Mouse (Mus musculus) hindbrain, postnatal 0 days (tissue): ENCODE measurements around the gene Sp6. TPM values are rescaled to one million over a fixed set of nuclear protein-coding genes. Genes with fewer than 3 reads are reported as not detected.
A peak's percentile ranks its signal among the peaks of the same experiment; 100 is the strongest.

Source experiments
- ATAC-seq: fragments of 200-750 bp; cut with Nextera tagmentation; 2 replicates; pipeline ENCODE4 v1.8.0; 2017; ENCODE audit warnings: mild to moderate bottlenecking, moderate TSS enrichment, moderate library complexity
- DNase-seq: peaks from one replicate; pipeline ENCODE4 v3.0.0-alpha.2; 2015; ENCODE audit warnings: low spot score
- H3K27ac ChIP-seq: fragments of 300-500 bp; sonication (generic); 2 replicates; pipeline ENCODE4 v1.5.1; 2014; ENCODE audit warnings: mild to moderate bottlenecking
- H3K27me3 ChIP-seq: fragments of 300-500 bp; sonication (generic); 2 replicates; pipeline ENCODE4 v1.6.1; 2014; ENCODE audit warnings: low read length, mixed read lengths; ENCODE audit not compliant: insufficient read depth
- H3K36me3 ChIP-seq: fragments of 300-500 bp; sonication (generic); 2 replicates; pipeline ENCODE4 v1.6.1; 2014; ENCODE audit warnings: low read length, mixed read lengths; ENCODE audit not compliant: insufficient read depth
- H3K4me1 ChIP-seq: fragments of 300-500 bp; sonication (generic); 2 replicates; pipeline ENCODE4 v1.6.1; 2014; ENCODE audit warnings: antibody characterized with exemption, low read length, mixed read lengths; ENCODE audit not compliant: insufficient read depth
- H3K4me2 ChIP-seq: fragments of 300-500 bp; sonication (generic); 2 replicates; pipeline ENCODE4 v1.6.1; 2014; ENCODE audit warnings: low read depth, mild to moderate bottlenecking, low read length, moderate library complexity, mixed read lengths
- H3K4me3 ChIP-seq: fragments of 300-500 bp; sonication (generic); 2 replicates; pipeline ENCODE4 v1.5.1; 2014; ENCODE audit warnings: low read length
- H3K9ac ChIP-seq: fragments of 300-500 bp; sonication (generic); replicated peaks from 2 replicates; pipeline ENCODE4 v1.6.1; 2014; ENCODE audit warnings: mild to moderate bottlenecking, low read length, moderate library complexity, mixed read lengths
- H3K9me3 ChIP-seq: fragments of 300-500 bp; sonication (generic); 2 replicates; pipeline ENCODE4 v1.6.1; 2016; ENCODE audit warnings: low read length, mixed read lengths
- CTCF ChIP-seq: IDR thresholded peaks from 2 replicates; pipeline ENCODE4 v1.5.1; 2016; ENCODE audit warnings: antibody characterized with exemption, control low read depth, low read depth
- WGBS: fragments of 180-500 bp; shearing (Covaris S2); extraction: QIAGEN DNeasy Blood & Tissue Kit; methylation state at CpG from one replicate; pipeline ENCODE4 v1.1.7; 2014; 5-methylcytosine and 5-hydroxymethylcytosine counted together
- polyA plus RNA-seq: library from polyadenylated mRNA; unstranded; fragments of >200 nt; fragmentation: Nextera tagmentation; extraction: Ambion mirVana; gene quantifications from 2 replicates; pipeline ENCODE4 v1.2.1, GENCODE M21; 2015
- total RNA-seq: library from RNA; depleted of rRNA; stranded (reverse); fragments of >200 nt; gene quantifications from 2 replicates; pipeline ENCODE4 v1.2.3, GENCODE M21; 2014

Sp6 gene
- total and polyA plus RNA-seq, 2 experiments from 2014 or later = 0.54 to 0.99 TPM

DNA sequence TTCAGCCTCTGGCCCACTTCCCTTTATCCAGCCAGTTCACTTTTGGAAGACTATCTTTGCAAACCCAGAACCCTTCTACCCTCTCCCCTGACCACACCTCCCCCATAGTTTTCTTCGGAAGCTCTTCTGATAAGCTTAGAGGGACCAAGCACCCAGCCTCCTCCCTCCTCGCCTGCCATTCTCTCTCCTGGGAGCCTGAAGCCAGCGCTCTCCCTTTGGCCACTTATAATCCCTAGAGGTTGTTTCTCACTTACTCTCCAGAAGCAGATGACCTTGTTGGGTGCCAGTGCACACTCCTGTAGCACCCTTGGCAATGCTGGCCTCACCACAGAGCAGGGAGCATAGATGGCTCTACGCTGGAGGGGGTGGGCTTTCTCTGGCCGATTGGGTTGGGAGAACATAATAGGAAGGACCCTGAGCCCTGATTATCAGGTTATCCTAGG is 43.9 kb upstream of the Sp6 start:
- Histone ChIP-seq H3K4me3 (no peak overlapping the region), H3K27ac (peak overlapping the region; percentile 73), H3K4me1 (peaks cover 9% of the 10 kb centered on the region; the same call in 1 of the 2 replicates), H3K9ac (0 out of 2 replicates have a peak overlapping the region, but pooled peaks have one; percentile 24), H3K9me3 (no peaks in the 10 kb centered on the region), H3K4me2 (no peak overlapping the region), H3K36me3 (no peaks in the 10 kb centered on the region), H3K27me3 (no peaks in the 10 kb centered on the region)
- WGBS = 85% methylated on average over 5 of the region's 5 CpGs
- ATAC-seq (no peak), DNase-seq (no peak)
- TF ChIP-seq CTCF = no peak

GRCm38 (mm10) chr11:96969746-96970145 is 43.4 kb upstream of the Sp6 start:
- no peaks in the 10 kb centered on the region for H3K27me3 ChIP-seq
- TF ChIP-seq CTCF = no peak
- peaks cover 9% of the 10 kb centered on the region; the same call in 1 of the 2 replicates for H3K4me1 ChIP-seq
- H3K9me3 ChIP-seq = no peaks in the 10 kb centered on the region
- ATAC-seq (peak; percentile 13; the same call in 1 of the 2 replicates), DNase-seq (peak; percentile 52)
- H3K4me2 ChIP-seq = no peak overlapping the region
- 0 out of 2 replicates have a peak overlapping the region, but pooled peaks have one; percentile 31 for H3K9ac ChIP-seq
- WGBS = 48% methylated on average over 1 of the region's 1 CpGs
- H3K27ac ChIP-seq = peak overlapping the region; percentile 73
- no peaks in the 10 kb centered on the region for H3K36me3 ChIP-seq
- no peak overlapping the region for H3K4me3 ChIP-seq

GRCm38 (mm10) chr11:96970341-96970740 is 42.9 kb upstream of the Sp6 start:
- H3K4me3 ChIP-seq = no peak overlapping the region
- no peak for TF ChIP-seq CTCF
- DNase-seq (no peak), ATAC-seq (no peak)
- no peak overlapping the region for H3K9ac ChIP-seq
- no peaks in the 10 kb centered on the region for H3K9me3 ChIP-seq
- peak overlapping the region; percentile 73; the same call in 1 of the 2 replicates for H3K27ac ChIP-seq
- no peaks in the 10 kb centered on the region for H3K27me3 ChIP-seq
- peaks cover 9% of the 10 kb centered on the region; the same call in 1 of the 2 replicates for H3K4me1 ChIP-seq
- H3K36me3 ChIP-seq = no peaks in the 10 kb centered on the region
- no peak overlapping the region for H3K4me2 ChIP-seq
- WGBS = 79% methylated on average over 3 of the region's 3 CpGs

DNA sequence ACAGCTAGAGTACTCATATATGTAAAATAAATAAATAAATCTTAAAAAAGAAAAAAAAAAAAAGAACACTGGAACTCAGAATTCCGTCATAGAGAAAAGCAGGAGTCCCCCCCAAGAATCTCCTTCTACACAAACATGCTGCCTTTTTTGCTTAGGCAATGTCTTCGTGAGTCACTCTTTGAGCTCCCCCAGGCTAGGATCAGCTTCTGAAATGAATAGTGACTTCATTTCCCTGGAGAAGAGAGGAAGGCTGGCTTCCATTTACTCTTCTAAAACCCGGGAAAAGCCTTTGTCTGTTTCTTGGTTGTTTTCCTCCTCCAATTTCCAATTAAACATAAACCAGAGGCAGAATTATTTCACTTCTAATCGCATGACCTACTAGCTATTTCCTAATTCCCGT is 40.3 kb upstream of the Sp6 start:
- no peak overlapping the region for H3K9ac ChIP-seq
- WGBS = 63% methylated on average over 5 of the region's 5 CpGs
- H3K27me3 ChIP-seq = no peaks in the 10 kb centered on the region
- H3K4me3 ChIP-seq = no peak overlapping the region
- TF ChIP-seq CTCF = no peak
- DNase-seq (no peak), ATAC-seq (no peak)
- no peaks in the 10 kb centered on the region for H3K9me3 ChIP-seq
- no peak overlapping the region for H3K4me2 ChIP-seq
- H3K27ac ChIP-seq = peak overlapping the region; percentile 67; the same call in 1 of the 2 replicates
- H3K4me1 ChIP-seq = peaks cover 15% of the 10 kb centered on the region
- H3K36me3 ChIP-seq = no peaks in the 10 kb centered on the region

GRCm38 (mm10) chr11:96973426-96973964 is 39.7 kb upstream of the Sp6 start:
- Histone ChIP-seq H3K9ac (no peak overlapping the region), H3K36me3 (no peaks in the 10 kb centered on the region), H3K4me1 (peaks cover 15% of the 10 kb centered on the region), H3K27ac (peak overlapping the region; percentile 67; the same call in 1 of the 2 replicates), H3K4me2 (no peak overlapping the region), H3K27me3 (no peaks in the 10 kb centered on the region), H3K4me3 (no peak overlapping the region), H3K9me3 (no peaks in the 10 kb centered on the region)
- peak; percentile 49 for DNase-seq
- TF ChIP-seq CTCF = no peak; the same call in 1 of the 2 replicates
- 50% methylated on average over 5 of the region's 5 CpGs for WGBS
- ATAC-seq = no peak

- H3K9ac ChIP-seq = no peak overlapping the region
- no peak for TF ChIP-seq CTCF
- H3K4me1 ChIP-seq = peaks cover 15% of the 10 kb centered on the region
- H3K27ac ChIP-seq = no peak overlapping the region
- no peak for ATAC-seq
- no peak overlapping the region for H3K4me3 ChIP-seq
- no peak overlapping the region for H3K4me2 ChIP-seq
- DNase-seq = no peak
- H3K9me3 ChIP-seq = no peaks in the 10 kb centered on the region
- WGBS = 85% methylated on average over 5 of the region's 5 CpGs
- H3K36me3 ChIP-seq = no peaks in the 10 kb centered on the region
- no peaks in the 10 kb centered on the region for H3K27me3 ChIP-seq
These were observed 38.4 kb upstream of the Sp6 start for GRCm38 (mm10) chr11:96974813-96975212.
